Mouse (Mus musculus): ENCODE data around the gene Ust. TPM values are rescaled to one million over a fixed set of nuclear protein-coding genes. Genes with fewer than 3 reads are reported as not detected.

Gene Ust
- total RNA-seq, 2 experiments from 2014 or later: 23.1 to 25.3 TPM

DNA sequence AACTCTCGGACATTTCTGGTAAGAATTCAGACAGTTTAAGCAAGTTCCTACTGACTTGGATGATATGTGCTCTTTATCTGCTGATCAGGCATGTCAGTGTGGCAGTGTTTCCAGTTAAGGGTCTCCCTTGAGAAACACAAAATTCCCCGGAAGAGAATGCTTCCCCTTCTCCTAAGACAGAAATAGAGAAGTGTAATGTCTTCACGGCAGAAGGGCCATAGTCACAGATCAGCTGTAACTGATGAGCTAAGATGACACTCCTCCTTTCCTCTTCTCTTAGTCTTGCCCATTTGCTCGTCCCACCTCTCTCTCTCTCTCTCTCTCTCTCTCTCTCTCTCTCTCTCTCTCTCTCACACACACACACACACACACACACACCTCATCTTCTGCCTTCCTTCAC, 277.9 kb downstream of the Ust start:
- DNase-seq (ENCODE audit: low spot score in 2 of 2): no peak
- intact Hi-C loops (cut with DNase I): loop anchor here (1.0 to 10.0 kb wide), 4 partner anchors 357 to 477 kb away; no protein-coding TSS in a partner anchor

- DNase-seq (ENCODE audit: low spot score in 2 of 2): peak; percentile 75 to 89
- intact Hi-C loops (cut with DNase I): loop anchor here (1.0 to 10.0 kb wide), 4 partner anchors 357 to 477 kb away; no protein-coding TSS in a partner anchor
Observed at GRCm38 (mm10) chr10:8240242-8240641, 278.4 kb downstream of the Ust start.

DNA sequence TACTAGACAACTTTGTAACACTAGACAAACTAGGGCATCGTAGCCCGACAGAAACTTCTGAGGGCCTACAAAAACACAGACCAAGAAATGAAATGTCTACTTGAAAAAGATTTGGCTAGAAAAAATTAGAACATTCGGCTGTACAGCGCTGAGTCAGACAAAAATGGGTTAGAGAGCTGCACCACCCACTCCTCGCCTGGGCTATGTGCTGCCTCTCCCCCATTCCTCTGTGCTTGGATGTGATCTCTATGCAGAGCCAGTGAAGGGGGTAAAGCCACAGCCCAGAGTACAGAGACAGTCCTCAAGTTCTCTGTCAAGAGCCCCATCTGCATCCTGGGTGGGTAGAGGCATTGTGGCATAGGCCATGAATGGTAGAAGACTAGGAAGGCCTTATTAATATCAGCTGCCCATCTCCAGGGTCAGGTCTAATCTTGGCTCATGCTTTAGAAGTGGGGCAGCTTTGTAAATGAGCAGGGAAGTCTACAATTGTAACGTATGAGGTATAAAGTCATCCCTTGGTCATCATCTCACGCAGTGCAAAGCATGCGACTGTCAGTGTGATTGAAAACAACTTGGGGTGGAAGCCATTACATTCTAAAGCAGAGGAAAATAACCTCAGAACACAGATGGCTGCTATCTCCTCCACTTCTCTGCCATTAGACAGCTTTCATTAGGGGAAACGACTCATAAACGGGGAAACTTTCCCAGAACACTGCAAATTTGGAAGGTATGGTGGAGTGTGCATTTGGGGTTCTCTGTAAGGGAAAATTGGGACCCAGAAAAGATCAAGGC, 281.6 kb downstream of the Ust start:
- DNase-seq (ENCODE audit: low spot score in 2 of 2): peak; percentile 51 to 94
- intact Hi-C loops (cut with DNase I): loop anchor here (5.0 kb wide), 1 partner anchor 40 kb away; no protein-coding TSS in a partner anchor

GRCm38 (mm10) chr10:8233148-8233901, 285.3 kb downstream of the Ust start:
- no peak for DNase-seq (ENCODE audit: low spot score in 2 of 2)
- intact Hi-C loops (cut with DNase I): no loop called here

DNA sequence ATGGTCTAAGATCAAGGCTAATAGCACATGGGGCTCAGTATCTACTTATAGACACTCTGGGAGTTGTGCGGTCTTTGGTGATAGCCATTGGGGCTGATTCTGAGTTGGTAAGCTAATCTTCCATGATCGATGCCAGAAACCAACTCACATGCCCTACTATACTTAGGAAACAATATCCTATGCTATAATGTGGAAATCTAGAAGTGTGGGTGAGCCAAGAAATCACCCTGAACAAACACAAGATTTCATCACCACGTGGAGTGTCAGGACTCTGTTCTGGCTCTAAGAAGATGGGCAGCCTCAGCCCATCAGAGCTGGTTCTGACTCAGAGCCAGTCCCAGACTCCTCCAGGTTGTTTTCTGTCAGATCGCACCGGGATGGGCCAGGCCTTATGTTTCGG, 286.1 kb downstream of the Ust start:
- intact Hi-C loops (cut with DNase I): no loop called here
- no peak for DNase-seq (ENCODE audit: low spot score in 2 of 2)

- DNase-seq (ENCODE audit: low spot score in 2 of 2): no peak
- intact Hi-C loops (cut with DNase I): loop anchor here (5.0 kb wide), 1 partner anchor 271 kb away; the partner anchor contains the start of gene Tab2
Observed at GRCm38 (mm10) chr10:8228375-8228743, 290.3 kb downstream of the Ust start.

DNA sequence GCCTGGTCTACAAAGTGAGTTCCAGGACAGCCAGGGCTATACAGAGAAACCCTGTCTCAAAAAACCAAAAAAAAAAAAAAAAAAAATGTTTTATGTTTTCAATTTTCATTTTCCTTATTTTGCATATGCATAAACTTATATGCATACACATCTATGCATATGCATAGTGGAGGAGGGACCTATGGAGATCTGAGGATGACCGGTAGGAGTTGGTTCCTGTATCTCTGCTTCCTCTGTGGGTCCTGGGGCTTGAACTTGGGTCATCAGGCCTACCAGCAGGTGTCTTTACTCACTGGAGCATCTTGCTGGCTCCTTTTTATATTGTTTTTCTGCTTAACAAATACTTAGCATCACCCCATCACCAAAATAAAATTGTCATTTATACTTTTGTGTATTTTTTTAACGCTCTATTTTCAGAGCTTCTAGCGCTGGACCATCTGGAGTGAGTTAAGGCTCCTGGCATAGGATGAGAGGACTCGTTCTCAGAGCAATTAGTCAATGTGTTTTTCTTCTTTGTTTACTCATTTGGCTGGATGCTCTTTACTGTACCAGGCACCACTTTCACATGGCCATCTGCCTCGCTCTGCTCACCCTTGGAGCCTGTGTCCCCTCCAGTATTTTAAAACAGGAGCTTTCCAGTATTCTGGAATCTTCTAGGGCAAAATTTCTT, 290.8 kb downstream of the Ust start:
- peak; percentile 29 to 80 for DNase-seq (ENCODE audit: low spot score in 2 of 2)
- intact Hi-C loops (cut with DNase I): loop anchor here (5.0 kb wide), 1 partner anchor 271 kb away; the partner anchor contains the start of gene Tab2

- intact Hi-C loops (cut with DNase I): loop anchor here (5.0 kb wide), 1 partner anchor 269 kb away; the partner anchor contains the start of gene Tab2
- no peak for DNase-seq (ENCODE audit: low spot score in 2 of 2)
Observed at GRCm38 (mm10) chr10:8226650-8227049, 292.0 kb downstream of the Ust start.

GRCm38 (mm10) chr10:8224641-8225040, 294.0 kb downstream of the Ust start:
- intact Hi-C loops (cut with DNase I): loop anchor here (5.0 kb wide), 1 partner anchor 267 kb away; the partner anchor contains the start of gene Tab2
- DNase-seq (ENCODE audit: low spot score in 2 of 2): no peak

- intact Hi-C loops (cut with DNase I): no loop called here
- DNase-seq (ENCODE audit: low spot score in 2 of 2): no peak
Observed at GRCm38 (mm10) chr10:8224046-8224445, 294.6 kb downstream of the Ust start.

- intact Hi-C loops (cut with DNase I): no loop called here
- no peak for DNase-seq (ENCODE audit: low spot score in 2 of 2)
Observed at GRCm38 (mm10) chr10:8216946-8217345, 301.7 kb downstream of the Ust start.

GRCm38 (mm10) chr10:8215181-8215580, 303.4 kb downstream of the Ust start:
- DNase-seq (ENCODE audit: low spot score in 2 of 2): no peak
- intact Hi-C loops (cut with DNase I): no loop called here

DNA sequence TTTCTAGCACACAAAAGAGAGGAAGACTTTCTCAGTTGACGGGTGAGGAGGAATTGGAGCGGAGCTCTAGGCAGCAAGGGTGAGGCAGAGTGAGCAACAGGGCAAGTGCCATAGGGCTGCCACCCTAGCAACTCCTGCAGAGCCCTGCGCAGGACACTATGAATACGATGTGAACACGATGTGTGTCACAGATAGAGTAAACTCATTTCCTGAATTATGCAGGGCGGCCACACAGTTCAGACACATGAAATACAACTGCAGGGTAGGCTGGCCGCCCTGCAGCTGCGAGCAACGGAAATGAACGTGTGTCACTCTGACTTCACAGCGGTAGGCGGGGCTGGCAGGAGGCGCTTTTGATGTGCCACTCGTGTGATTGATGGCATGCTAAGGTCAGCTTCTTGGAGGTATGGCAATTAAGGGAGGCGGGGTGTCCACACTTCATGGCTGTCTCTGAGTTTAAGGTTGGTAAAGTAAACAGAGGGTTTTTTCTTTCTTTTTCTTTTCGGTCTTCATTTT, 304.7 kb downstream of the Ust start:
- intact Hi-C loops (cut with DNase I): no loop called here
- DNase-seq (ENCODE audit: low spot score in 2 of 2): no peak

DNA sequence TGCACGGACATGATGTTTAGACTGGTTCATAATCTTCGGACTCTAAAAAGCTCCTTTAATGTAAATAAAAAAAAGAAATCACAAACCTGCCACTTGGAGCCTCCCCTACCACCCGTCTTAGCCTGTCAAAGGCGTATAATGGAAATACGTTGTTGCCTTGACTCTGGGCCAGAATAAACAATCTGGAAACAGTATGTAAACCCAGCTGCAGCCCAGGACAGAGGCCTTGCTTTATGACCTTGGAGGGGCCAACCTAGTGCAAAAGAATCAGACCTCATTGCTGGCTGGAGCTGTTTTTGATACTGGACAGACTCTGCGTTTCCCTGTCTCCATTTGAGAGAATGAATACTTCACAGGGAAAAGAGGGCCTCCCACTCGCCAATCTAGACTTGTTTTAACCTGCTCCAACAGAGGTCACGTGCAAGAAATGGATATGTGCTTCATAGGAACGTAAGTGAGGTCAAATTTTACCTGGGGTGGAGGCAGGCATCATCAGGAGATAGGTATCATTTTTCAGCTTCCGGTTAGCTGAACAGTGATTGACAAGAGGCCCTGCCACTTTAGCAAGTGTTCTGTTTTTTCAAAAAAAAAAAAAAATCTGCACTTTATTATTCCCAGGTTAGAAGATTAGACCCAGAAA, 305.2 kb downstream of the Ust start:
- no peak for DNase-seq (ENCODE audit: low spot score in 2 of 2)
- intact Hi-C loops (cut with DNase I): no loop called here

- intact Hi-C loops (cut with DNase I): no loop called here
- no peak for DNase-seq (ENCODE audit: low spot score in 2 of 2)
Observed at GRCm38 (mm10) chr10:8212611-8213226, 305.9 kb downstream of the Ust start.

DNA sequence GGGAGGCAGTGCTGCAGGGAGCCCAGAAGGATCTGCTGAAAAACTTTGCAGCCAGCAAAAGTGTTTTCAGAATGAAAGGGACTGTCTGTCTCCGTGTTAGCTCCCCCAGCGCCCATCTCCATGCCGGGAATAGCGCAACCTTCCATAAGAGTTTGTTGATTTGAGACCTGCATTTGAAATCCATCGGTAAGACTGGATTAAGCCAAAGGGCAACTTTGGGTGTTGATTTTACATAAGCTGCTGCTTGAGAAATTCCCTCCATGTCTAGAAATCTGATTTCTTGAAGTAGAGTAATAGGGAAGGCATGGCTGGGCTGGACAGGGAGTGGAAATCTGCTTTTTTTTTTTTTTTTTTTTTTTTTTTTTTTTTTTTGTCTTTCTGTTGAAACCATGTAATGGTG, 306.9 kb downstream of the Ust start:
- no peak for DNase-seq (ENCODE audit: low spot score in 2 of 2)
- intact Hi-C loops (cut with DNase I): no loop called here

- DNase-seq (ENCODE audit: low spot score in 2 of 2): no peak
- intact Hi-C loops (cut with DNase I): no loop called here
Observed at GRCm38 (mm10) chr10:8210366-8210765, 308.3 kb downstream of the Ust start.

DNA sequence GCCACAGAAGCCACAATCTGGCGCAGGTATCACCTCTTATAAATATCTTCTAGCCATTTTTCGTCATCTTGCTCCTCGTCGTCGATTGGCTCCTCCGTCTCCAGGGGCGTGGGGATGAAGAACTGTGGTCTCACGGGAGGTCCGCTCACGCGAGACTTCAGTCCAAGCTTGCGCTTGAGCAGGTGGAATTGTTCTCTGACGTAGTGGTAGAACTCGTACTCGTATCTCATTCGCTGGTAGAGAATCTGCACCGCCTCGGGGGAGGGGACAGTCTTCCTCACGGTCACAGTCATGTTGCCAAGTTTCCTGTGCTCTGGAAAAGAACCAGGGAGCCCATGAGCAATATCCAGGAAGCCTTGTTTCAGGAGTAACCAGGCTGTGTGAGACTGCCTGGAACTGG, 311.3 kb downstream of the Ust start:
- no peak for DNase-seq (ENCODE audit: low spot score in 2 of 2)
- intact Hi-C loops (cut with DNase I): no loop called here

GRCm38 (mm10) chr10:8203681-8204080, 314.9 kb downstream of the Ust start:
- intact Hi-C loops (cut with DNase I): no loop called here
- no peak for DNase-seq (ENCODE audit: low spot score in 2 of 2)
